8 mouse cellular contexts compared by ENCODE assay signal in the genomic region with DNA sequence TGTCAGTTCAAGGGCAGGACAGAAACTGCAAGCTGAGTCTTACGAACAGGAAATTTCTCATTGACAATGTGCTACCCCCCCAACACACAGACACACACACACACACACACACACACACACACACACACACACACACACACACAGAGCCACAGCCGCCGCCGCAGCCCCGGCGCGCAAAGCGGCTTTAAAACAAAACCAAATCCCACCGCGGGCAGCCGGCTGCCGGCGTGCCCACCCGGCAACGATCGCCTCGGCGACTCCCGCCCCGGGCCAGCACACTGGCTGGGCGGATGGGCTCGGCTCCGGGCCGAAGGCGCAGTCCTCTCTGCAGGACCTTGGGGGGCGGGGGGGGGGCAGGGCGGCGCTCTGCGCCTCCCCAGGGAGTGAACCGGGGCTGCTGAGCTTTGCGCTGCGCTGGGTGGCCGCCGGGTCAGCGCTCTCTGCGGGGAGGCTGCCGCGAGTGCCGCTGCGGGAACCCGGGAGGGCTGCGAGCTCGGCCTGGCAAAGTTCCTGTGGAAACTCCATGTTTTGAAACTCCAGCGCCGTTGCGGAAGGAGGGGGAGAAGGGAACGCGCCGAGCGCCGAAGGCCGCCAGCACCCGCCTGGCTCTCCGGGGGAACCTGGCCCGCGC.
A peak's percentile ranks its signal among the peaks of the same experiment; 100 is the strongest.
DNase-seq lines count a peak whose midpoint lies in the region; ATAC-seq and TF ChIP-seq lines count a peak whose summit lies in the region.

No protein-coding gene starts in this region.

- no peaks in the 10 kb centered on the region for H3K9me3 ChIP-seq in midbrain, embryonic 13.5 days

- H3K4me2 ChIP-seq in midbrain, embryonic 13.5 days (replicated peaks): peak overlapping the region; percentile 82

- no peak for ATAC-seq in midbrain, embryonic 13.5 days

- H3K27ac ChIP-seq in cerebellum, adult 2 months (ENCODE audit: insufficient read depth, low read length): peak overlapping the region; percentile 67; the same call in 1 of the 2 replicates
- H3K27ac ChIP-seq in embryonic fibroblast, embryonic 13.5 days (ENCODE audit: insufficient read depth, low read length): peak overlapping the region; percentile 93
- H3K27ac ChIP-seq in midbrain, embryonic 13.5 days: peak overlapping the region; percentile 95

- H3K4me3 ChIP-seq in cerebellum, adult 2 months (replicated peaks; ENCODE audit: insufficient read depth, low read depth, low read length): peak overlapping the region; percentile 50
- peak overlapping the region; percentile 45 for H3K4me3 ChIP-seq in embryonic fibroblast, embryonic 13.5 days (ENCODE audit: insufficient read depth, low read length)
- H3K4me3 ChIP-seq in midbrain, embryonic 13.5 days (replicated peaks): peak overlapping the region; percentile 46

- peak overlapping the region; percentile 74 for H3K9ac ChIP-seq in midbrain, embryonic 13.5 days (replicated peaks)

- WGBS in cerebellum, adult 2 months: under 1% methylated on average over 46 of the region's 56 CpGs
- WGBS in midbrain, embryonic 13.5 days: 6% methylated on average over 40 of the region's 56 CpGs

- no peaks in the 10 kb centered on the region for H3K27me3 ChIP-seq in cerebellum, adult 2 months (ENCODE audit: control insufficient read depth, insufficient read depth, low read length)
- H3K27me3 ChIP-seq in midbrain, embryonic 13.5 days: peaks cover 65% of the 10 kb centered on the region

- DNase-seq in cerebellum, adult 2 months: peak; percentile 32 to 52
- no peak for DNase-seq in cerebellum, adult 9-10 months
- DNase-seq in T-cell, adult 2 months (ENCODE audit: low spot score): peak; percentile 51
- peak; percentile 63 for DNase-seq in heart, postnatal 4 days
- peak; percentile 27 to 40 for DNase-seq in left cerebral cortex, postnatal 36 days (ENCODE audit: low spot score in 2 of 2)
- DNase-seq in testis, postnatal 14 days (ENCODE audit: low spot score): peak; percentile 14

- peaks cover 3% of the 10 kb centered on the region; the same call in 1 of the 2 replicates for H3K4me1 ChIP-seq in cerebellum, adult 2 months (ENCODE audit: control insufficient read depth, insufficient read depth, low read length)
- H3K4me1 ChIP-seq in embryonic fibroblast, embryonic 13.5 days (ENCODE audit: control insufficient read depth, insufficient read depth, low read length): no peaks in the 10 kb centered on the region; the same call in 1 of the 2 replicates
- peaks cover 36% of the 10 kb centered on the region for H3K4me1 ChIP-seq in midbrain, embryonic 13.5 days (replicated peaks)

- no peaks in the 10 kb centered on the region for H3K36me3 ChIP-seq in midbrain, embryonic 13.5 days

- no peak for TF ChIP-seq POLR2A in cerebellum, adult 2 months (IDR thresholded peaks at IDR 0.05; ENCODE audit: borderline replicate concordance, insufficient read depth, low read length)
- TF ChIP-seq POLR2A in embryonic fibroblast, embryonic 13.5 days (IDR thresholded peaks at IDR 0.05; ENCODE audit: low read depth, low read length): no peak; the same call in 1 of the 2 replicates

- intact Hi-C loops in left cerebral cortex, postnatal 36 days (cut with DNase I): loop anchor here (2.0 kb wide), 1 partner anchor 43 kb away; no protein-coding TSS in a partner anchor

- TF ChIP-seq CTCF in cerebellum, adult 2 months (IDR thresholded peaks at IDR 0.05; ENCODE audit: borderline replicate concordance, insufficient read depth, low read depth, low read length): no peak
- TF ChIP-seq CTCF in embryonic fibroblast, embryonic 13.5 days (IDR thresholded peaks at IDR 0.05; ENCODE audit: borderline replicate concordance, insufficient read depth, low read length): no peak
